Mouse (Mus musculus): ENCODE measurements around the gene Gm20388. TPM values are rescaled to one million over a fixed set of nuclear protein-coding genes. Genes with fewer than 3 reads are reported as not detected.

The Gm20388 gene
- total RNA-seq, 1 experiment from 2014 or later = 35.7 TPM

- ATAC-seq (replicated peaks; ENCODE audit: low read depth, poor library complexity, severe bottlenecking) = no peak
These were observed 2665.3 kb downstream of the Gm20388 start for GRCm38 (mm10) chr8:122575735-122576647.

GRCm38 (mm10) chr8:122576648-122577022 lies 2666.0 kb downstream of the Gm20388 start, which contains the start of gene Aprt:
Aprt (minus strand) TSS chr8:122576909.
- ATAC-seq (replicated peaks; ENCODE audit: low read depth, poor library complexity, severe bottlenecking) = peak; percentile 96

GRCm38 (mm10) chr8:122577116-122577515 lies 2666.5 kb downstream of the Gm20388 start:
- no peak for ATAC-seq (replicated peaks; ENCODE audit: low read depth, poor library complexity, severe bottlenecking)

GRCm38 (mm10) chr8:122579196-122579595 lies 2668.6 kb downstream of the Gm20388 start:
- ATAC-seq (replicated peaks; ENCODE audit: low read depth, poor library complexity, severe bottlenecking) = no peak

- ATAC-seq (replicated peaks; ENCODE audit: low read depth, poor library complexity, severe bottlenecking) = no peak
These were observed 2670.3 kb downstream of the Gm20388 start for GRCm38 (mm10) chr8:122580926-122581325.

GRCm38 (mm10) chr8:122584981-122585380 lies 2674.3 kb downstream of the Gm20388 start:
- ATAC-seq (replicated peaks; ENCODE audit: low read depth, poor library complexity, severe bottlenecking) = no peak

- ATAC-seq (replicated peaks; ENCODE audit: low read depth, poor library complexity, severe bottlenecking) = no peak
These were observed 2674.8 kb downstream of the Gm20388 start for GRCm38 (mm10) chr8:122585411-122585891.

GRCm38 (mm10) chr8:122586171-122586570 lies 2675.5 kb downstream of the Gm20388 start:
- no peak for ATAC-seq (replicated peaks; ENCODE audit: low read depth, poor library complexity, severe bottlenecking)

- ATAC-seq (replicated peaks; ENCODE audit: low read depth, poor library complexity, severe bottlenecking) = no peak
These were observed 2676.1 kb downstream of the Gm20388 start for GRCm38 (mm10) chr8:122586749-122587148.

- ATAC-seq (replicated peaks; ENCODE audit: low read depth, poor library complexity, severe bottlenecking) = peak; percentile 44
These were observed 2682.6 kb downstream of the Gm20388 start for GRCm38 (mm10) chr8:122593240-122593639.

GRCm38 (mm10) chr8:122593783-122594507 lies 2683.3 kb downstream of the Gm20388 start:
- ATAC-seq (replicated peaks; ENCODE audit: low read depth, poor library complexity, severe bottlenecking) = no peak

- ATAC-seq (replicated peaks; ENCODE audit: low read depth, poor library complexity, severe bottlenecking) = peak; percentile 31
These were observed 2685.4 kb downstream of the Gm20388 start for GRCm38 (mm10) chr8:122596031-122596430.

- no peak for ATAC-seq (replicated peaks; ENCODE audit: low read depth, poor library complexity, severe bottlenecking)
These were observed 2690.0 kb downstream of the Gm20388 start for GRCm38 (mm10) chr8:122600666-122601065.

GRCm38 (mm10) chr8:122604640-122605039 lies 2694.0 kb downstream of the Gm20388 start:
- ATAC-seq (replicated peaks; ENCODE audit: low read depth, poor library complexity, severe bottlenecking) = no peak

- ATAC-seq (replicated peaks; ENCODE audit: low read depth, poor library complexity, severe bottlenecking) = 0 out of 2 replicates have a peak, but pooled peaks have one; percentile 11
These were observed 2694.7 kb downstream of the Gm20388 start for GRCm38 (mm10) chr8:122605367-122605766.

GRCm38 (mm10) chr8:122606810-122607209 lies 2696.2 kb downstream of the Gm20388 start:
- ATAC-seq (replicated peaks; ENCODE audit: low read depth, poor library complexity, severe bottlenecking) = no peak

GRCm38 (mm10) chr8:122610209-122610608 lies 2699.6 kb downstream of the Gm20388 start:
- ATAC-seq (replicated peaks; ENCODE audit: low read depth, poor library complexity, severe bottlenecking) = no peak

- peak; percentile 31 for ATAC-seq (replicated peaks; ENCODE audit: low read depth, poor library complexity, severe bottlenecking)
These were observed 2700.1 kb downstream of the Gm20388 start for GRCm38 (mm10) chr8:122610612-122611277.

GRCm38 (mm10) chr8:122611295-122612133 lies 2700.9 kb downstream of the Gm20388 start, which contains the start of the genes Galns and Trappc2l:
Galns (minus strand) TSS chr8:122611463.
Trappc2l (plus strand) TSS chr8:122611640.
- ATAC-seq (replicated peaks; ENCODE audit: low read depth, poor library complexity, severe bottlenecking) = peak; percentile 97

Data from common myeloid progenitor, adult 5-6 weeks (primary cell).